Mouse (Mus musculus): ENCODE measurements around the gene Cmya5. TPM values are rescaled to one million over a fixed set of nuclear protein-coding genes. Genes with fewer than 3 reads are reported as not detected.

Gene Cmya5
- polyA plus RNA-seq, 1 experiment, result 0.04 TPM

GRCm38 (mm10) chr13:93057492-93058260, 86.8 kb downstream of the Cmya5 start:
- TF ChIP-seq CTCF (IDR thresholded peaks at IDR 0.05; ENCODE audit: low read depth, low read length), result no peak
- no peak for TF ChIP-seq EP300 (IDR thresholded peaks at IDR 0.05; ENCODE audit: insufficient read depth, low read depth, low read length)
- no peak for TF ChIP-seq POLR2A (IDR thresholded peaks at IDR 0.05; ENCODE audit: insufficient read depth, low read length)
- no peaks in the 10 kb centered on the region; the same call in 1 of the 2 replicates for H3K9me3 ChIP-seq (replicated peaks; ENCODE audit: control insufficient read depth, insufficient read depth, low read length, poor library complexity, severe bottlenecking)
- no peak overlapping the region for H3K9ac ChIP-seq (ENCODE audit: low read depth, poor library complexity, severe bottlenecking)
- H3K27me3 ChIP-seq (ENCODE audit: control insufficient read depth, insufficient read depth, low read length, poor library complexity, severe bottlenecking), result no peaks in the 10 kb centered on the region
- H3K4me1 ChIP-seq (ENCODE audit: control insufficient read depth, insufficient read depth, low read length), result no peaks in the 10 kb centered on the region
- H3K27ac ChIP-seq (ENCODE audit: insufficient read depth, low read length), result no peak overlapping the region
- no peaks in the 10 kb centered on the region for H3K36me3 ChIP-seq (ENCODE audit: control insufficient read depth, insufficient read depth, low read length, poor library complexity, severe bottlenecking)
- H3K4me3 ChIP-seq (ENCODE audit: low read depth, low read length), result no peak overlapping the region

DNA sequence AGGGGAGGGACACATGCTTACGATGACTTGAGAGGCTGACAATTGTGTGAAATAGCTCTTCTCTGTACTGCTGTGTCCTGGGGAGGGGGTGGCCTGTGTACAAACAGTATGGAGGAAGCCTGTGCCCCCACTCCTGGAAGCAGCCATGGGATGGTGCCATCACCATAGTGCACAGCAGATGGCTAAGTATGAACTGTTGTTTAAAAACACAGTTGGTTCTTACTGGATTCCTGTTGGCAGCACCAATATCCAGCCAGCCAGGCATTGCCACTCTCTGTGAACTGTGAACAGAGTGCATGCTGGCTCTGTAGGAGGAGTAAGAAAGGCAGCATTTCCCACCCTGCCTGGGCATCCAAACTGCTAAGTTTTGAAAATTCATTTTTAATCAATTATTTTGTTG, 88.4 kb downstream of the Cmya5 start:
- no peak overlapping the region for H3K9ac ChIP-seq (ENCODE audit: low read depth, poor library complexity, severe bottlenecking)
- no peak overlapping the region for H3K27ac ChIP-seq (ENCODE audit: insufficient read depth, low read length)
- H3K4me3 ChIP-seq (ENCODE audit: low read depth, low read length), result no peak overlapping the region
- TF ChIP-seq POLR2A (IDR thresholded peaks at IDR 0.05; ENCODE audit: insufficient read depth, low read length) (no peak), EP300 (IDR thresholded peaks at IDR 0.05; ENCODE audit: insufficient read depth, low read depth, low read length) (no peak), CTCF (IDR thresholded peaks at IDR 0.05; ENCODE audit: low read depth, low read length) (no peak)
- H3K27me3 ChIP-seq (ENCODE audit: control insufficient read depth, insufficient read depth, low read length, poor library complexity, severe bottlenecking), result no peaks in the 10 kb centered on the region
- no peaks in the 10 kb centered on the region; the same call in 1 of the 2 replicates for H3K9me3 ChIP-seq (replicated peaks; ENCODE audit: control insufficient read depth, insufficient read depth, low read length, poor library complexity, severe bottlenecking)
- H3K4me1 ChIP-seq (ENCODE audit: control insufficient read depth, insufficient read depth, low read length), result no peaks in the 10 kb centered on the region
- no peaks in the 10 kb centered on the region for H3K36me3 ChIP-seq (ENCODE audit: control insufficient read depth, insufficient read depth, low read length, poor library complexity, severe bottlenecking)

GRCm38 (mm10) chr13:93051483-93051882, 93.0 kb downstream of the Cmya5 start:
- no peak overlapping the region for H3K9ac ChIP-seq (ENCODE audit: low read depth, poor library complexity, severe bottlenecking)
- no peaks in the 10 kb centered on the region for H3K4me1 ChIP-seq (ENCODE audit: control insufficient read depth, insufficient read depth, low read length)
- no peak overlapping the region for H3K27ac ChIP-seq (ENCODE audit: insufficient read depth, low read length)
- H3K4me3 ChIP-seq (ENCODE audit: low read depth, low read length), result no peak overlapping the region
- H3K27me3 ChIP-seq (ENCODE audit: control insufficient read depth, insufficient read depth, low read length, poor library complexity, severe bottlenecking), result no peaks in the 10 kb centered on the region
- no peaks in the 10 kb centered on the region; the same call in 1 of the 2 replicates for H3K9me3 ChIP-seq (replicated peaks; ENCODE audit: control insufficient read depth, insufficient read depth, low read length, poor library complexity, severe bottlenecking)
- no peaks in the 10 kb centered on the region for H3K36me3 ChIP-seq (ENCODE audit: control insufficient read depth, insufficient read depth, low read length, poor library complexity, severe bottlenecking)
- TF ChIP-seq EP300 (IDR thresholded peaks at IDR 0.05; ENCODE audit: insufficient read depth, low read depth, low read length) (no peak), POLR2A (IDR thresholded peaks at IDR 0.05; ENCODE audit: insufficient read depth, low read length) (no peak), CTCF (IDR thresholded peaks at IDR 0.05; ENCODE audit: low read depth, low read length) (no peak)

DNA sequence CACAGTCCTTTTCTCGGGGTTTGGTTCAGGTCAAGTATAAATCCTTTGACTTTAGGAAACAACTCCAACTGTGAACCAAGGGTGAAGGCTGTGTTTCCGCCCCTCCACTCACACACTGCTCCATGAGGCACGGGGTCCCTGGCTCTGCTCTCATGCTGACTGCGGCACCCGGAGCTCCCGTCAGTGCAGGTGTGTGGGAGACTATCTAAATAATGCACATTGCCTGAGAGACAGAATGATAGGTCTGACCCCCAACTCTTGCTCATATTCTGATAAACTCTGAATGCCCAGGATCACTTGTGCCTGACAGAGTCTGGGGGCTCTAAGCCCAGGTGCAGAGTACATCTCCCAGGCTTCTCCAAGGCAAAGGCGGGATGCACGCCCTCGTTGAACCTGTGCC, 103.5 kb downstream of the Cmya5 start:
- H3K27ac ChIP-seq (ENCODE audit: insufficient read depth, low read length), result no peak overlapping the region
- H3K9ac ChIP-seq (ENCODE audit: low read depth, poor library complexity, severe bottlenecking), result no peak overlapping the region
- H3K4me1 ChIP-seq (ENCODE audit: control insufficient read depth, insufficient read depth, low read length), result no peaks in the 10 kb centered on the region
- no peaks in the 10 kb centered on the region for H3K27me3 ChIP-seq (ENCODE audit: control insufficient read depth, insufficient read depth, low read length, poor library complexity, severe bottlenecking)
- TF ChIP-seq CTCF (IDR thresholded peaks at IDR 0.05; ENCODE audit: low read depth, low read length) (no peak), POLR2A (IDR thresholded peaks at IDR 0.05; ENCODE audit: insufficient read depth, low read length) (no peak), EP300 (IDR thresholded peaks at IDR 0.05; ENCODE audit: insufficient read depth, low read depth, low read length) (no peak)
- no peaks in the 10 kb centered on the region for H3K9me3 ChIP-seq (replicated peaks; ENCODE audit: control insufficient read depth, insufficient read depth, low read length, poor library complexity, severe bottlenecking)
- H3K36me3 ChIP-seq (ENCODE audit: control insufficient read depth, insufficient read depth, low read length, poor library complexity, severe bottlenecking), result no peaks in the 10 kb centered on the region
- H3K4me3 ChIP-seq (ENCODE audit: low read depth, low read length), result no peak overlapping the region

- no peaks in the 10 kb centered on the region for H3K36me3 ChIP-seq (ENCODE audit: control insufficient read depth, insufficient read depth, low read length, poor library complexity, severe bottlenecking)
- no peaks in the 10 kb centered on the region for H3K27me3 ChIP-seq (ENCODE audit: control insufficient read depth, insufficient read depth, low read length, poor library complexity, severe bottlenecking)
- H3K9me3 ChIP-seq (replicated peaks; ENCODE audit: control insufficient read depth, insufficient read depth, low read length, poor library complexity, severe bottlenecking), result no peaks in the 10 kb centered on the region
- no peak overlapping the region for H3K27ac ChIP-seq (ENCODE audit: insufficient read depth, low read length)
- TF ChIP-seq POLR2A (IDR thresholded peaks at IDR 0.05; ENCODE audit: insufficient read depth, low read length) (no peak), CTCF (IDR thresholded peaks at IDR 0.05; ENCODE audit: low read depth, low read length) (no peak), EP300 (IDR thresholded peaks at IDR 0.05; ENCODE audit: insufficient read depth, low read depth, low read length) (no peak)
- no peak overlapping the region for H3K4me3 ChIP-seq (ENCODE audit: low read depth, low read length)
- no peaks in the 10 kb centered on the region for H3K4me1 ChIP-seq (ENCODE audit: control insufficient read depth, insufficient read depth, low read length)
- no peak overlapping the region for H3K9ac ChIP-seq (ENCODE audit: low read depth, poor library complexity, severe bottlenecking)
These were observed 108.3 kb downstream of the Cmya5 start for GRCm38 (mm10) chr13:93036218-93036617.

DNA sequence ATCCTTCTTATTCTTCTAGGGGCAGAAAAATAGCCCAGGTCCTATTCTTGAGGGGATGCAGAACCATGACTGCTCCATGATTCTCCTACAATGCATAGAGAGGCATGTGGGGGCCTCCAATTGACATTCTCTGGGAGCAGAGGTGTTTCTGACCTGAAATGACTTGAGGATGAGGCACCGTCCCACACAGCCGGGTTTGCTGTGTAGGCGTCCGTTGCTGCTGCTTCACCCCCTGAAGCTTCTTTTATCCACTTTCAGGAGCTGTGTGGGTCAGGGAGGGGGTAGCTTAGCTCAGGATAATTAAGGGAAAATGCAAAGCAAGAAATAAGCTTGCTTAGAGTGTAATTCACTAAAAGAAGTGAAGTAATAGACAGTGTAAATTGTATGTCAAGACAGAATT, 115.2 kb downstream of the Cmya5 start:
- Histone ChIP-seq H3K4me1 (ENCODE audit: control insufficient read depth, insufficient read depth, low read length) (no peaks in the 10 kb centered on the region), H3K9me3 (replicated peaks; ENCODE audit: control insufficient read depth, insufficient read depth, low read length, poor library complexity, severe bottlenecking) (no peaks in the 10 kb centered on the region), H3K36me3 (ENCODE audit: control insufficient read depth, insufficient read depth, low read length, poor library complexity, severe bottlenecking) (no peaks in the 10 kb centered on the region), H3K9ac (ENCODE audit: low read depth, poor library complexity, severe bottlenecking) (no peak overlapping the region), H3K27ac (ENCODE audit: insufficient read depth, low read length) (no peak overlapping the region), H3K27me3 (ENCODE audit: control insufficient read depth, insufficient read depth, low read length, poor library complexity, severe bottlenecking) (no peaks in the 10 kb centered on the region), H3K4me3 (ENCODE audit: low read depth, low read length) (no peak overlapping the region)
- no peak for TF ChIP-seq CTCF (IDR thresholded peaks at IDR 0.05; ENCODE audit: low read depth, low read length)

Data from ES-Bruce4 (cell line).